Mouse (Mus musculus) olfactory bulb, adult 2 months (tissue): ENCODE measurements around the gene Egln1. TPM values are rescaled to one million over a fixed set of nuclear protein-coding genes. Genes with fewer than 3 reads are reported as not detected.
A peak's percentile ranks its signal among the peaks of the same experiment; 100 is the strongest.

ENCODE experiments used
- H3K27ac ChIP-seq: fragments of 200-500 bp; 2 replicates; pipeline ENCODE4 v1.5.1; 2012; ENCODE audit warnings: low read depth, low read length; ENCODE audit not compliant: insufficient read depth
- H3K4me1 ChIP-seq: fragments of 200-500 bp; 2 replicates; pipeline ENCODE4 v1.6.1; 2012; ENCODE audit warnings: low read length; ENCODE audit not compliant: control insufficient read depth, insufficient read depth
- H3K4me3 ChIP-seq: fragments of 200-500 bp; 2 replicates; pipeline ENCODE4 v1.5.1; 2012; ENCODE audit warnings: mild to moderate bottlenecking, low read depth, low read length, moderate library complexity; ENCODE audit not compliant: insufficient read depth
- CTCF ChIP-seq: fragments of 200-500 bp; IDR thresholded peaks from 2 replicates; pipeline ENCODE4 v1.5.1; 2012; ENCODE audit warnings: low read depth, mild to moderate bottlenecking, low read length, moderate library complexity; ENCODE audit not compliant: insufficient read depth
- POLR2A ChIP-seq: fragments of 200-500 bp; IDR thresholded peaks from 2 replicates; pipeline ENCODE4 v1.6.1; 2012; ENCODE audit warnings: mild to moderate bottlenecking, low read depth, low read length, moderate library complexity; ENCODE audit not compliant: insufficient read depth
- WGBS: fragments of 180-500 bp; shearing (Covaris S2); methylation state at CpG from one replicate; pipeline ENCODE4 v1.1.7; 2018; 5-methylcytosine and 5-hydroxymethylcytosine counted together
- polyA plus RNA-seq: library from polyadenylated mRNA; stranded (reverse); fragments of >200 nt; gene quantifications from 2 replicates; pipeline ENCODE4 v1.2.4, GENCODE M21; 2012; ENCODE audit warnings: low replicate concordance; ENCODE audit not compliant: missing spikeins, insufficient read depth, insufficient read length

Gene Egln1
- polyA plus RNA-seq, 1 experiment = 113 TPM

DNA sequence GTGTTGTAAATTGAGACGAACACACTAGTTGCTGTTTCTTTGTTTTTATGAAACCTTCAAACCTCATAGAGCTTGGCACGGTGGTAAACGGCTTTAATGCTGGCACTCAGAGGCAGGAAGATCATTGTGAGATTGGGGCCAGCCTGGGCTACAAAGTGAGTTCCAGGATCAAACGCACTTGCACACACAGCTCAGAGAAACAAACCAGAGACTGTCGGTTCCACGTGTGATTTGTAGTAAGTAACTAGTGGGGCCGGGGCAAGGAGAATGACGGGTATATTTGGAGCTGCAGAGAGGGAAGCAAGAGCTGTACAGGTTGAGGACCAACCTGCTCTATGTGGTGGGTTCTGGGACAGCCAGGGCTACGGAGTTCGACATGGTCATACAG, 939 bp upstream of the Egln1 start:
- WGBS = 12% methylated on average over 10 of the region's 10 CpGs
- Histone ChIP-seq H3K4me1 (peaks cover 15% of the 10 kb centered on the region), H3K27ac (peak overlapping the region; percentile 73; the same call in 1 of the 2 replicates), H3K4me3 (peak overlapping the region; percentile 81)
- TF ChIP-seq CTCF = no peak
- no peak for TF ChIP-seq POLR2A

DNA sequence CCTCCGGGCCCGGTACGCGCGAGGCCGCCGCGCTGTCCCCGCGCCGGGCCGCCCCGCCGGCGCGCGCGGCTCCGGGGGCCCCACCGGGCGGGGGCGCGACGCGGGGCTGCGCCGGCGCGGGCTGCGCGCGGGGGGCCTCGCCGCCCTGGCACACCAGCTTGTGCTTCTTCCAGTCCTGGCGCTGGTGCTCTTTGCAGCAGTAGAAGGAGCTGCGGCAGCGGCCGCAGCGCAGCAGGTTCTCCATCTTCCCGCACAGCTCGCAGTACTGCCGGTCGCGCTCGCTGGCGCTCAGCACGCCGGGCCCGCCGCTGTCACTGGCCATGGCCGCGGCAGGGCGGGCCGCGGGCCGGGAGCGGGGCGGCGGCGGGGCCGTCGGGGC, 402 bp downstream of the Egln1 start:
- WGBS = 9% methylated on average over 62 of the region's 62 CpGs
- no peak; the same call in 1 of the 2 replicates for TF ChIP-seq POLR2A
- TF ChIP-seq CTCF = no peak
- peak overlapping the region; percentile 78 for H3K27ac ChIP-seq
- peaks cover 20% of the 10 kb centered on the region for H3K4me1 ChIP-seq
- peak overlapping the region; percentile 81 for H3K4me3 ChIP-seq

DNA sequence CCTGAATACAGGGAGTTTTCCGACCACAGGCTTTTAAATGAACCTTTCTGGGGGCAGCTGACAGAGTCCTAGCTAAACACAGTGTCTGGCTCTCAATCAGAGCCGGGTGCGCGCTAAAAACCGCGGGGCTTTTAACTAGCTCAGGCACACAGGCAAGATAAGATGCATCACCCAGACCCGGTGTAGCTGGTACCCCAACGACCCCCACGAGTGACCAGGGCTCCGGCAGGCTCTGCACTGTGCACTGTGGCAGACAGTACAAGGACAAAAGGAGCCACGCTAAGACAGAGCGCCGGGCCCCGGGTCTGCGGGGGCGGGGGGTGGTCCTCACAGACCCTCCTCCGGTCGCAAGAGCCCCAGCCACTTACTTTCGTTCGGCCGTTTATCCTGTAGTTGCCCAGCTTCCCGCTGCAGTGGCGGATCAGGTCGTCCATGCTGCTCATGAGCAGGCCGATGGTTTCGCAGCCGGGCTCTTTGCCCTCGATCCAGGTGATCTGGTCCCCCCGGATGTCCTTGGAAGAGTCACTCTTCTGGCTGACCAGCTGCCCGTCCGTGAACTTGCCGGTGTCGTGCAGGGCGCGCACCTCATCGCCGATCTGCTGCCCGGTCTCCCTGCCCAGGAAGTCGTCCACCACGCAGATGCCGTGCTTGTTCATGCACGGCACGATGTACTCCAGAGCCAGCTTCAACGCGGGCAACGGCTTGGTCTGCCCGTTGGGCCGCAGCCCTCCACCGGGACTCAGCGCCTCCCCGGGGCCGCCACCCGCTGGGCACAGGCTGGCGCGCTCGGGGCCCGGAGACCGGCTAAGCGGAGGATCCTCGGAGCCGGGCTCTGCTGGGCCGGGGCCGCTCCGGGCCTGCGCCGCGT, 1.0 kb downstream of the Egln1 start:
- Histone ChIP-seq H3K4me3 (peak overlapping the region; percentile 81), H3K4me1 (peaks cover 26% of the 10 kb centered on the region), H3K27ac (peak overlapping the region; percentile 34)
- TF ChIP-seq CTCF = no peak
- TF ChIP-seq POLR2A = no peak; the same call in 1 of the 2 replicates
- under 1% methylated on average over 67 of the region's 67 CpGs for WGBS

DNA sequence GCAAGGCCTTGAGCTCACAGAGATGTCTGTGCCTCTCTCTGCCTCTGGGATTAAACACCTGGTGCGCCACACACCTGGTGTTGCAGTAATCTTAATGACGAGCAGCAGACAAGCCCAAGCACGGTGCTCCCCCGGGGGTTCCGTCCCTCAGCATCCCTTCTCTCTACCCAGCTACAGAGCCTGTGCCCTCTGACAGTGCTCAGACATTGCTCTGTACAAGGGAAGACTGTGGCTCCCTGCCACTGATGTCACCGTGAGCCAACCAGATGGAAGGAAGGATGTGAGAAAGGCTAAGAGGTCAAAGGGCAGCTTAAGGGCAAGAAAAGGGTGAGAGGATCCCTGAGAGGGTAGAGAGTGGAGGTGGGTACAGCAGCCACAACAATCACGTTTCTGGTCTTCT, 4.7 kb downstream of the Egln1 start:
- no peak overlapping the region for H3K27ac ChIP-seq
- WGBS = 78% methylated on average over 7 of the region's 7 CpGs
- peaks cover 29% of the 10 kb centered on the region for H3K4me1 ChIP-seq
- TF ChIP-seq CTCF (no peak), POLR2A (no peak)
- no peak overlapping the region for H3K4me3 ChIP-seq

DNA sequence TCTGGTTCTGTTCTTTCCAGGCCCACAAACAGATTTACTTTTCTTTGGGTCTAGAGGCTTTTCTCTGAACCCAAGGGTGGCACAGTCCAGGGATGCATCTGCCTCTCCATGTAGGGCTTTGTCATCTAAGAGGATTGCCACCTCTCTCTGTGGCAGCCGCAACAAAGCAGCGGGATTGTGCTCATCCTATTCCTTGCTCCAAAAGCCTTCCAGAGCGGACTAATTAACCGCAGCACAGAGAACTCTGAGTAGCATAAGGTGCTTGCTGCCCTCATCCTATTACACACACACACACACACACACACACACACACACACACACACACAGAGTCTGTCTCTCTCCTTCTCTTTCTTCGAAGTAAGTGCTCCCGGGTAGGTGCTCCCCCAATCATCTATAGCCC, 5.3 kb downstream of the Egln1 start:
- H3K27ac ChIP-seq = no peak overlapping the region
- whole genome bisulfite sequencing = 85% methylated on average over 6 of the region's 6 CpGs
- H3K4me1 ChIP-seq = peaks cover 29% of the 10 kb centered on the region
- no peak overlapping the region for H3K4me3 ChIP-seq
- TF ChIP-seq POLR2A (no peak), CTCF (no peak)

DNA sequence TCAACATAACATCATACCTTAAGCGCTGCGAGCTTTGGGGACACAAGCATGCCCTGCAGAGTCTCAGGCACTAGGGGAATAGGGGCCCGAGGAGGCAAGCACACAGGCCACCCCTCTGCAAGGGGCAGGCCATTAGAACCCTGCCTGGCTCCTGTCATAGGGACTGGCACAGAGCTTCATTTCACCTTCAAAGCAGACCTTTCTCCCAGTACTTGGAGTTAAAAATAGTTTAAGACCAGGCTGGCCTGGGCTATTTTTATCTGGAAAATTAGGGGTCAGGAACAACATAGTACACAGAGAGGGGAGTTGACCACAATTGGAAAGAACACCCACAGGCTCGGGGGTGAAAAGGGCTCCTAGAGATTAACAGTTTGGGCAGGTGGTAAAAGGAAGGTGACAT, 11.8 kb downstream of the Egln1 start:
- peaks cover 5% of the 10 kb centered on the region; the same call in 1 of the 2 replicates for H3K4me1 ChIP-seq
- H3K27ac ChIP-seq = no peak overlapping the region
- WGBS = 92% methylated on average over 4 of the region's 4 CpGs
- TF ChIP-seq POLR2A = no peak
- no peak overlapping the region for H3K4me3 ChIP-seq

DNA sequence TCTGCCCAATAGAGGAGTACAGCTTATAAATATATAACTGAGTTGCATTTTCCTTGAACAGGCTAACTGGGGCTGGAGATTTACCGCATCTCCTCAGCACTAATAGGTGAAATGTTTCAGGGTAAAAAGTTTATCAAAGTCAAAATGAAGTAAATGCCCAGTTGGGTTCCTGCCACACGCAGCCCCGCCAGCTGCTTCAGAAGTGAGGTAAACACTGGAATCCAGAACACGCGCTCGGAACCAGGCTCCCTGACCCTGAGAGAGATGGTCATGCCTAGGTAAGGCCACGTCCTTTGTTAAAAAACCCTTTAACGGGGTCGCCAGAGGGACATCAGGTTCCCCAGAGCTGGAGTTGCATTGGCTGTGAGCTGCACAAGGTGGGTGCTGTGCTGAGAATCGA, 12.4 kb downstream of the Egln1 start:
- Histone ChIP-seq H3K4me1 (peaks cover 4% of the 10 kb centered on the region; the same call in 1 of the 2 replicates), H3K27ac (no peak overlapping the region), H3K4me3 (no peak overlapping the region)
- TF ChIP-seq POLR2A (no peak), CTCF (no peak)
- 97% methylated on average over 10 of the region's 10 CpGs for whole genome bisulfite sequencing

DNA sequence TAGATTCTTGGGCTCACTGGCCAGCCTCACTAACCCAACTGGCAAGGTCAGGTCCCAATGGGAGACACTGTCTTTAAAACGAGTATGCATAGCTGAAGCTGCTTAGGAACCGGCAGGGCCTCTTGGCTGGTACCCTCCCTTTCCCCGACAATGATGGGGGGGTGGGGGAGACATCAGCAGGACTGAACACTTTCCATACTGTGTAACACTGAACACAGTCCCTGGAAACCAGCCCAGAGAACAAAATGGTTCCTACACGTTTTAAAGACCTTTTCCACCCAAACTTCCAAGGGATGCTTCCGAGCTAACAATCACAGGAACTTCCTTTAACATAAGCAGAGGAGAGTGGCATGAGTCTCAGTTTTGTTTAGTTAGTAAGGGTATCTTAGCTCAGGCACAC, 14.0 kb downstream of the Egln1 start:
- TF ChIP-seq CTCF (no peak), POLR2A (no peak)
- WGBS = 77% methylated on average over 5 of the region's 5 CpGs
- Histone ChIP-seq H3K4me3 (no peak overlapping the region), H3K4me1 (no peaks in the 10 kb centered on the region), H3K27ac (no peak overlapping the region)

DNA sequence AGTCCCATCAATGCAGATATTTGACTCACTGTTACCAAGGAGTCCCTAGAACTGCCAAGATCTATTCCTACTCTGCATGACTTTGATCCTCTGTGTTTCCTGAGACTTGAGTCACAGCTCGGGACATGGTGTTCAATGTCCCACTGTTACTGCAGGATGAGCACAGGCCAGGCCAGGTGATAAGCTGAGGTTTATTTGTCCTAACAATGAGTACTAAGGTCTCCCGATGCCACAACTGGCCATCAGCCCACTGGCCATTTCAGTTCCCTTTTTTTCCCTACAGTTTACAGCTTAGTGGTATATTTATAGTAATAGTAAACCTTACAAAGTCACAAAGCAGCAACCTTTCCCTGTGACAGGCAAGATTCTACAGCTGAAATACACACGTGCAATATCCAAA, 16.7 kb downstream of the Egln1 start:
- 64% methylated on average over 3 of the region's 3 CpGs for WGBS
- no peak overlapping the region for H3K4me3 ChIP-seq
- no peak overlapping the region for H3K27ac ChIP-seq
- peaks cover 3% of the 10 kb centered on the region; the same call in 1 of the 2 replicates for H3K4me1 ChIP-seq
- TF ChIP-seq CTCF (no peak), POLR2A (no peak)

DNA sequence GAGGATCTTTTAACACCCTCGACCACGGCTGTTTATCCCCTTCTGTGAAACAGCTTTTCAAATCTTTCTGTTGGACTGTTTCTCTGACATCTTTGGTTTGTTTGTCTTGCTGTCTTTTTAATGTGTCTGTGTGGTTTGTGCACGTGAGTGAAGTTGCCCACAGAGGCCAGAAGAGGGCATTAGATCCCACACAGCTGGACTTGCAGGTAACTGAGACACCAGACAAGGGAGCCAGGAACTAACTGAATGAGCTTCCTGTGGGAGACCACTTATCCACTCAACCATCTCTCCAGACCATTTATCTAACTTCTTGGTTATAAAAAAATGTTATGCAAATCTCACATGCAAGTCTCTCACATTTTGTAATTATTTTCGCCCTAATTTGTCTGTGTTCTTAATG, 18.5 kb downstream of the Egln1 start:
- Histone ChIP-seq H3K4me1 (peaks cover 13% of the 10 kb centered on the region), H3K27ac (no peak overlapping the region), H3K4me3 (no peak overlapping the region)
- 73% methylated on average over 4 of the region's 4 CpGs for WGBS
- TF ChIP-seq POLR2A (no peak), CTCF (no peak)
